Mouse (Mus musculus) spleen, postnatal 10 days (tissue): ENCODE measurements at regions not wholly inside any gene's neighbourhood (a gene's known extent, or its start where the extent isn't known, plus 50 kb on each side); places are given as distances from the start of the nearest gene placed in this dataset.

Experiments
- DNase-seq, 2 experiments: peaks; one replicate each; pipeline ENCODE4 v3.0.0; 2021 to 2022; ENCODE audit warnings: low spot score in 2 of 2

DNA sequence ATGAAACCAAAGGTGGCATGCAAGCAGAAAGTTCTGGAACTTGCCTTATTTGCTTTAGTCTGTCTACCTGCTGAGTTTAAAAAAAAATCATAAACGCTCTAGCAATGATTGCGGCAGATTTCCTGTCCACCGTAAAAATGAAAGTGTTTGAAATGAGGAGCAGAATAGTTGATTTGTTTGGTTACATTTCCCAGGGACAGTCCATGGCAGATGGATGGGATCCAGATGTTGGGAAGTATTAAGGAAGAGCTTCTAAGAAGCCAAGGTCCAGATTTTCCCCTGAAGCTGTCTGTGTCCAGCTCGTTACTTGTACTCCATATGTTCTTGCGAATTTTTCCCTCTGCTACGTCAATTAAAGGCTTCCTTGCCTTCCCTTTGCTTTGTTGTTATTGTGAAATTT is 534.2 kb downstream of the Slc4a3 start:
- no peak for DNase-seq

DNA sequence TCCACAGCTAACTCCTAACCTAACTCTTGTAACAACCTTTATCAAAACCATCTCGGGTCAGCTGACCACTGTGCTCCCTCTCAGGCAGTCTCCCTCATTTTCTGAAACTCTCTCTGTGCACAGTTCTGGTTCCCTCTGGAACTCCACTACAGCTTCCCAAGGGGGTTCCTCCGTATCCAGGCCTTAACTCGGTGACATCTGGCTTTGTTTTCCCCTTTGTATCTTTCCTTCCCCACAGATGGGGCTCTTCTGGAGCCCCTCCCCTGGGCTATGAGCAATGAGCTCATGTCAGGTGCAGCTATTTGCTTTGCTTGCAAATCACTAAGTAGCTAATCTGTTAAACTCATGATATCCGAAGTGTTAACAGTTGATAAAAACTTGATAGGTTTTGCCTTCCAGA is 535.6 kb downstream of the Slc4a3 start:
- no peak for DNase-seq

DNA sequence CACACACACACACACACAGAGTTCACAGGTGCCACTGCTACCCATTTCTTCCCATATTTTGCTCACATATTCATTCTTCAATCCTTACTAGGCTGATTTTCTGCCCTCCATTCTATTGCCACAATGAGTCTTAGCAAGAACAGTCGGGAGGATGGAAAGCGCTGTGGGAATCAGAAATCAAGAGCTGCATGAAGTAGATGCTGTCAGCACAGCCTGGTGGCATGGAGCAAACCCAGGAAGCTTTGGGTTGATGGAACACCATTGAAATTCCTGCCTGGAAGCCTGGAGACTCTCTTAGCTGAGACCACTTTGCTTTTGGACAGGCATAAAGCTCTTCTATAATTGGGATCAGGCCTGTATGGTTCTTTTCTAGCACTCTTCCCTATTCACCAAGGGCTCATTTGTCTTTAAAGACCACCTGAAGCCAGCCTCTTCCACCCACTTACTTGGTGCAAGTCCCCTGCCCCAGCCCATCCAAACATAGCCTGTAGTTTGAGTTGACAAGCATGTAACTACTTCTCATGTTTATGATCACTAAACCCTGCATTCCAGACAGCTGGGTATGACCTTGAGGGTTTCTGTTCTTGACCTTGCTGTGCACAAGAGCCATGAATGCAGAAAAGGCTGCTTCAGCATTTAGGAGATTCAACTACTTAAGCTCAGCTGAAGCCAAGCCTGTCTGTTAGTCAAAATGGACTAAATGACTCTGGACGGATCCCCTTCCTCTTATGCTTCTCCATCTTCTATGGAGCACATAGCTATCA is 537.4 kb downstream of the Slc4a3 start:
- no peak for DNase-seq

DNA sequence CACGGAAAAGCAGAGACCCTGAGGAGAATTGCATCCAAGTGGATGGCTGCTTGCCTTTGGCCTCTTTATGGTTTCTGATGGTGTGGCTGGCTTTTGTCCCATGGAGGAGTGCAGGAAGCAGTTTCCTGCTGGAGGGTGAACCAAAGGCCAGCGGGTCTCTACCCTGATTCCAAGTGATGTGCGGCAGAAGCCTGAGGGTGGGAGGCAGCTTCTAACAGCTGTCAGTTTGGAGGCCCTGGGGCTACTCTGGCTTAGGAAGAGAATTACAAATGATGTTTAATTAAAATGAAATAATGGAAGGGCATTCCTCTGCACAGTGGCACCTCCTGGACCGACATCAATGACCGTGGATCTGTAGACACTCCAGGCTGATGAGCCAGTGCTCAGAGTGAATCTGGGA is 545.0 kb downstream of the Slc4a3 start:
- no peak for DNase-seq

DNA sequence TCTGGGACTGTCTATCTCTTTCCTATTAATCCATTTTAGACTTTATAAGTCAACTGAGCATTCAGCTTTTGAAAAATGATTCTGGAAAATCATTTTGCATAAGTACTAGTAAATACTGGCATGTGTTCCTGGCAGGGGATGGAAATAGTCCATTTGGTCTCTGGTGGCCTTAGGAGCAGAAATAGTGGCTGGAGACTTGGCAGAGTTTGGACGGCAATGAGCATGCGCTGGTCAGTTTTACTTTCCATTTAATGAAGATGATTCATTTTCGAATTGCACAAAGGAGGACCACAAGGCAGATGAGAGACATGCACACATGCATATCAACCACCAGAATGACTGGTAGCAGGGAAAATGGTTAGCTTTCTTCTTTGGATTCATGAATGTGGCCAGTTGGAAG is 567.2 kb downstream of the Slc4a3 start:
- no peak for DNase-seq

DNA sequence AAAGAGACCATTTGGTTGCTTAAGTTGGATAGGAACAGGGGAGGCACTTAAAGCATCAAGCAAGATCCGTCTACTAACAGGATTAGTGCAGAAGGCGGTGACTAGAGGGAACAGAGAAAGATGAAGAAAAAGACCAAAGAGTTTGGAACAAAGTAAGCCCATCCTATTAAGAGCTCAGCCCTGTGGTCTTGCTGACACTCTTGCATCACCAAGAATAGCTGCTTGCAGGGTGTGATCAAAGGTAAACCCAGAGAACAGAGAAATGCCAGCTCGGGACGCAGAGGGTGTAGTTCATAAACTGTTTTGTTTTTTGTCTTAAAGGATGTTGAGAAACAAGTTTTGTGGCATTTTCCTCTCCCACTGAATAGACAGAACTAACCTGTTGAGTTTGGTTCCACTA is 574.8 kb downstream of the Slc4a3 start:
- DNase-seq, result no peak

DNA sequence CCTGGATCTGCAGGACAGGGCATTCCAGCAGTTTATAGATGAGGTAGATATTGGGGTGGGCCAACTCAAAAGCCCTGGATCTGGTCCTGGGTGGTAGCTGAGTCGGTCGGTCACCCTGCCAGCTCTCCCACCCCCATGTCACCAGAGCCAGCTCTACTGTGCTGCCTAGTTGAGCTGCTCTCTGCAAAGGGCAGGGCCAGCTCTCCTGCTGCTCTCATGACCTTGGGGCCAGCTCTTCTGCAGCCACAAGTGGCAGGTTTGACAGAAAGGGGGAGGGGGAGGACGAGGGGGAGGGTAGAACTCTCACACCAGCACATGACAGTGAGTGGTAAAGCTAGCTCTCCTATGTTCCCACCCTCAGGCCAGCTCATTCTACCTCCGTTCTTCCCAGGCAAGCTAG is 584.3 kb downstream of the Slc4a3 start:
- DNase-seq, result no peak

DNA sequence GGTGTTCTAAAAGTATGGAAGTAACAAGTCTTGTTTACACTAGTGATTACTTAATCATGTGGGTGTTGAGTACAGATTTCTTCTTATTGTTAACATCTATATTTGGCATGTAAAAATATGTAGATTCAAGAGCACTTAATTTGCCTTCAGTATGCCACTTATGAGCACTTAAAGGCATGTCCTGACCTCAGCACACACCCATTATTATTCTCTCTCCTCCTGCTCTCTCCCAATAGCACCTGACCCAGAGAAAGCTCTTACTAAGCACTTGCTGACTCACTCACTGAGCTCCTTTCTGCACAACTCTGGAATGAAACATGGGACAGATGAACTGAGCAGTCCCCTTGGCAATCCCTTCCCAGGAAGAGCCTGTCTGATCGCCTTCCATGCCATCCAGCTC is 590.7 kb downstream of the Slc4a3 start:
- no peak for DNase-seq

DNA sequence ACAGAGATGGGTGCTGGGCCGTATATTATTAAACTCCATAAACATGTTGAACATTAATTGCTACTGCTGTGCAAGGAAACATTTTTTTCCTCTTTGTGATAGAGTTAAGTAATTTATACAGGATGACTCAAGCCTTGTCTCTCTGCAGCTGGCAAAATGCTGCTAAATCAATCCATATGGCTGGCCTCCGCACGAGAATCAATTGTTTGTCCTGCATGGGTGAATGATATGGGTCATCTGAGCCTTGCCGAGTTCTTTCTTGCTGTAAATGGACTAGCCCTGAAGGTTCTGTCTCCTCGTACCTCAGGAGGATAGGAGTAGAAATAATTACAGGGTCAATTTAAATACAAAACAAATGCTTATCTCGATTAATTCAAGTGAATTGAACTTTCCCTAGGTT is 591.6 kb downstream of the Slc4a3 start:
- DNase-seq, result no peak

DNA sequence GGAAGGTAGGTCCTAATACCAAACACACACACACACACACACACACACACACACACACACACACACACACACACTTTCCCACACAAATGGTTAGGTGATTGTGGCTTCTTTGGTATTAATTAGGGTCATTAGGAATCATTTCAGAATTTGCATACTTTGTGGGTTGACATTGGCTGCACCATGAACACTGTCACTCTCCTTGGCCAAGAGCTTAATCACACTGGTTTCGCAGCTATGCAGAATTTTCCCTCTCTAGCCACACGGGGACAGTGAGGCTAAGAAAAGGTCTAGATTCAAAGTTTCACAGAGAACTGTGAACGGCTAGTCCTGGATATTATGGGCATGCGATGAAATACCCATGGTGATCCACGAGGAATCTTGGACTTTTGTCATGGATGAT is 597.5 kb downstream of the Slc4a3 start:
- no peak for DNase-seq

DNA sequence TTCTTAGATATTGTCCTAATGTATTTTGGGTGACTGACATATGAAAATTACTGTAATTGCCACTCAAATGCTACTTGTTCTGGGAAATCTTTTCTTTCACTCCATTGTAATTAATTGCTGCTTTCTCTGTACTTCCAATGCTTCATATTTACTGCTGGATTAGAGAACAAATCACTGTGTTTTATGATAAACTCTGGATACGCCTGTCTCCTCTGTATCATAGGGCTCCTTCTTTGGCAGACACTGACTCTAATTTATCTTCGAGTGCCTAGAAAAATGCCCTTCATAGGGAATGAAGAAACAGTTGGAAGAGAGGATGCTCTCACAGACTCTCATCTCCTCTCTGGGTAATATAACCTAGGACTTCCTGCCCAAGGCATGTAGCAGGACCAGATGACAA is 602.9 kb downstream of the Slc4a3 start:
- no peak for DNase-seq

DNA sequence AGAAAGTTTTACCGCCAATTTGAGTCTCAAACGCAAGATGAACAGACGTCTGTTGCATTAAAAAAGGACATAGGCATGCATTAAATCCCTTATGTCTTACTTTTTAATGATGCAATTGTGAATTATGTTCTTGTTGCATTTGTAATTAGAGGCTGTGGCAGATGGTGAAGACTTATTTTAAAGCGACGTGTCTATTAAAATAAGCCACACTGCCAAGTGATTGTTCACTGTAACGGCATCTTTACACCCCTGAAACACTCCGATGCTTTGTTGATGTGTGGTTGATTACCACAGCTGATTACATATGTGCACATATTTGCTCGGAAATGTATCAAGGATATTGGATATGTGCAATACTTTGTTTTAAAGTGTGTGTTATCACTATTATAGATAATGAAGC is 610.2 kb downstream of the Slc4a3 start:
- no peak for DNase-seq

DNA sequence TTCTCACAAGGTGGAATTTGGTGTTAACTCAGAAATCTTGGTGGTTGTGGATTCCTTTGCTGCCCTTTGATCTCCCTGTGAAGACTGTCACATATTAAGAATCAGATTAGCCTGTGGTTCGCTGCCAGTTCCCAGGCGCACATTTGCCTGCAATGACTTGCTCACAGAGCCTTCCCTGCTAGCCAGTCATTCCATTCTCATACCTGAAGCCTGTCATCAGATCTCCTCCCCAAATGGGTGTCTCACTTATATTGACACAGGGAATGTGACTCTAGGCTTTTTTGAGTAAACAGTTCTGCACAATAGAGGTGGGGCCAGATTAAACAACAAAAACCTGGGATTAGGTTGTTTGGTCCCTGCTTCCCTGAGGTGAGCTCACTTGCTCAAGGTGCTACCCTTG is 621.4 kb downstream of the Slc4a3 start:
- no peak for DNase-seq

DNA sequence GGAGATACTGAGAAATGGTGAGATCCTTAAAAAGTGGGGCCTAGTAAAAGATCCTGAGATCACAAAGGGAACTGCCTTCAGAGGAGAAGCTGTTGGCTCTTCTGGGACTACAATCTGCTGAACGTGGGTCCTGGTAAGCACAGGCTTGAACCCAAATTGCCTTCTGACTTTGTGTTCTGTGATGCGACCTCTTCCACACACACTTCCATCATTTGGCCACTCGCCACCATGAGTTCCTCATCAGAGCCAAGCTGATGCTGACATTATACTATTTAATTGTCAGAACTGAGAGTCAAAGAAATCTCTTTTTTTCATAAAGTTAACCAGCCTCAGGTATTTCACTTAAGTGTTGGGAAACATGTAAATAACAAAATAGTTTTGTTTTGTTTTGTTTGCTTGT is 635.1 kb downstream of the Slc4a3 start:
- no peak for DNase-seq

DNA sequence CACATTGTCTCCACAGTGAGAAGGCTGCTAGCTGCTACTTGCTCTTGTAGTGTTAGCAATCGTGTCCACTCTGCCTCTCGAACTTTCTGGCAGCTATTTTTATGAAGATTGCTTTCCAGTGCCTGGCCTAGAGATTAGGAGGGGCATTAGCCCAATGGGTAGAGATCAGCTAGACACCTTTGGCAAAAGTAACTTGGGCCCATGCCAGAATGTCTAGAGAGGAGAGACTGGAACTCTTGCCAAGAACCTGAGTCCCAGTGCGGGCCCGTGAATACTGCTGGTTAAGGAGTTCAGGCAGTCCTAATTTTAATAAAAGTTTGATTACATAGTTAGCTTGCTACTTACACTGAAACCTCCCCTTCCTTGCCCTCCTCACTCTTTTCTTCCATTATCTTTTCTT is 648.8 kb downstream of the Slc4a3 start:
- DNase-seq, result no peak

DNA sequence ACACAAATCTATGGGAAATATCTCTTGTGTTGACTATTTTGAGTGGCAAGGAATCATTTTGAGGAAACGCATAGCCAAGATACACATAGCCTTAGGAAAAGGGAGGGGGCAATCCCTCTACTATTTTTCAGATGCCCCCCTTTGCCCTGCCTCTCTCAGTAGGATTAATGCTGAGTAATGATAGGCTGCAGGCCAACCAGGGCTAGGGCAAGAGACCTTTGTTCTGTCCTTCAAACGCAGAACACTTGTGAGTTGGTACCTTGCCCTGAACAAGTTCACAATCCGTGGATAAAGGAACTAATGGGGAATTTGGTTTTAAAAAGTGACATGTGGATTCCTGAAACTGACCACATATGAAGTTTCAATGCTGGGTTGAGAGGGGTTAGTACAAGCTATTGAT is 651.6 kb downstream of the Slc4a3 start:
- DNase-seq, result no peak

DNA sequence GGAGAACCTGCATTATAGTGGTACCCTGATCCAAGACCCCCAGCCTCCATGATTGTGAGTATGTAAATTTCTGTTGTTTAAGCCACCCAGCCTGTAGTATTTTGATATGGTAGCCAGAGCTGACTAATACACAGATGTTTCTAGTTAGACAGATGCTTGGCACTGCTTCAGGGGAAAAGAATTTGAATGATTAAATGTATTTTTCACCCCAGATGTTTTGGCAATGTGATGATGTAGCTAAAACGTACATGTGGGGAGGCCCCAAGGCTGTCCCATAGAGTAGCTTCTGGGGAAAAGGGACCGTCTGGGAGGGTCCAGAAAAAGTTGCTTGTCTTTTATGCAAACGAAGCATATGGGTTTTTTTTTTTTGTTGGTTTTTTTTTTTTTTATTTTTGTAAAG is 654.8 kb downstream of the Slc4a3 start:
- no peak for DNase-seq

DNA sequence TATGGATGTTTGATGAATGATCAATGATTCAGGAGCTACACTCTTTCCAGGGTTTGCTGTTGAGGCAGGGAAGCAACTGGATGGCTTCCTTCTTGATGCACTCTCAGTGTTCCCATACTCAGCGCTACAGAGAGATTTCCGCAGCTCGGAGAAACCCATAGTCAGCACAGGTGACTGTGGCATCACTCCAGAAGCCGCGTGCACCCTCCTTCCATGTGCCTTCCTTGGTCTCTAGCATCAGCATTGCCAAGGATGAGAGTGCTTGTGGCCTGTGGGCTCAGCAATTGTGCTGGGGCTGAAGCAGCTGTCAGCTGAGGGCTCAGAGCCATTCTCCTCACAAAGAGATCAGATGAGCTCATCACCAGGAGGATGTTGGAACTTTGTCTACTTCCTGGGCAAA is 666.4 kb downstream of the Slc4a3 start:
- no peak for DNase-seq

DNA sequence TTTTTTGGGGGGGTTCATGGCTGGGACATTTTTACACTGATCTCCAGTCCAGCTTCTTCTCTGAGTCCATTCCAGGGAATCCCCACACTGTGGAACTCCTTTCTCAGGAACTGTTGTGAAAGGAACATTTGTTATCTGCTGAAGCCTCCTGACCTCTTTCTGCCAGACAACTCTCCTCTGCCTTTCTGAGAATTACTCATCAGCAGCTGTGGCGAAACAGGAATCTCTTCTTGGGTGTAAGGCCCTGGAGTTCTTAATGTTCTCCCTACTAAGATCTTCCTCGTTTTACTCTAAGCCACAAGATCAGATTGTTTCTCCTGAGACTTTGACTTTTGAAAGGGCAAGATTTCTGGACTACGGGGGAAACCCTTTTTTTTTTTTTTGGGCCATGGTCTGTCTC is 698.7 kb downstream of the Slc4a3 start:
- DNase-seq, result no peak

DNA sequence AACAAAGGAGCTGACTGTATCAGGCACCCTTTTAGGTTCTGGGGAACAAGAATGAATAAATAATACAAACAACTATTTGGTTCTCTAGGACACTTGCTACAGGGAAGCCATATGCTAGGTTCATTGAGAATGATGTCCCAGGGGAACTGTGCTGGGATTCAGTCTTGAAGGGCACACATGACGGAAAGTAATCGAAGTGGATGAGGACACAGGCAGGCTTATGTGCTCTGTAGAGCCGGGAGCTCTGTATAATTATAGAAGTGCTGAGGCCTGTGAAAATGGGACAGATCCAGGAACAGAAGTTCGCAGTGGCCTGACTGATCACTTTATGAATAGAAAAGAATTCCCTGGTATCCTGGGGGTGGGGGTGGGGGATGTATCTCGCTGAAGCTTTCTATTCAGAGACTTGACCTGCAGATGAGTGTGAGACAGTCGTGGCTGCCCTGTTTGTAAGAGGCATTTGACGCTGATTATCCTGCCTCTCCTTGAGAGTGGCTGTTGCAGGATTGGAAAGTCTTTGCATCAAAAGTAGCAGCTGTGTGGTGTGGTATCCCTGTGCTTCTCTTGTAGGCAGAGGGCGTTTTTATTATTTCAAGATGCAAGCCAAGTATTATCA is 700.2 kb downstream of the Slc4a3 start:
- no peak for DNase-seq

DNA sequence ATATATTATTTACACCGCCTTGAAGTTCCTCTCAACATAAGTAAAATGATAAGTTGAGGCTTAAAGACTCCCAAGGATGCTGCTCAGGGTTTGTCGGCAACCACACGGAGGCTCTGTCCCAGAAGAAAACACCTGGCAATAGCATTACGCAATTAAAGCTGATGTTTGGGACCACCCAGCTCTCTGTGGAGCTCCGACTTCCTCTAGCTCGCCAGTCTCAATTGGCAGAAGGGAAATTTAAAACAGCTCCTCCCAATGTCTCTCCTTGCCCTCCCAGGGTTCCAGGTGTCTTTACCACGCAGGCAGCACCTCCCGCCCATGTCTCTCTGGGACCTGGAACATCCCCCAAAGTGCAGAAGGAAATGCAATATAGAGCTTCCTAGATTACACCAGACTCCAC is 701.1 kb downstream of the Slc4a3 start:
- DNase-seq, result no peak

DNA sequence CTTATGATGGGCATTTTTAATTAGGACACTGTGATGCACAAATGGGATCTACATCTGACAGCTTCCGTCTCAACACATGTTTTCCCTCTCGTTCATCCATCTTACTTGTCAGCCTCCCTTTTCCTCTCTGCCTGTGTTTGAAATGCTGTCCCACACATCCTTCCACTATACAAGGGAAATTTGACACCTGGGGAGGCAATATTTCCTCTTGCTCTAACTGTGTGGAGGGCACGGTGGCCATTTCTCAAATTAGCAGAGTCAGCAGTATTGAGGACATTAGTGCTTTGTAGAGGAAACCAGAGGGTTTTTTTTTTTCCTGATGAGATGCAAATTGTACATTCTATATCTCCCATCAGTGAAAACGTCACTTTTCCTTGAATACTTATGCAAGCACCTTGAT is 712.2 kb downstream of the Slc4a3 start:
- DNase-seq, result no peak

DNA sequence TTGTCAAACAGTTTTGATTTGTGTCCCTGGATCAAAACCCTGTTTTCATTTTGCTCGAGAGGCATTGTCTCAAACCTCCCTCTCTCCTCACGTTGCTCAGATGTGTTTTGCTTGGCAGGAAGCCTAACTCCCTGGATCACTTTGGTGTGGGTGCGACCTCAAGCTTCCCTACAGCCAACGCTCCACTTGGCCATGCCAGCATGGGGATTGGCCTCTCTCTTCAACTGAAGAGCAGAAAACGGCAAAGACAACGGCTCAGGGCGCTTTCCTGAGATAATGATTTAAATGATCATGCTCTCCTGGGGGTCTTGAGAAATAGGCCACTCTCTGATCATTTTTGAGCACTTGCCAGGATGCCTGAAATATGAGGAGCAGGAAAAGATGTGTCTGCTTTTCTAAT is 730.1 kb downstream of the Slc4a3 start:
- DNase-seq, result no peak

DNA sequence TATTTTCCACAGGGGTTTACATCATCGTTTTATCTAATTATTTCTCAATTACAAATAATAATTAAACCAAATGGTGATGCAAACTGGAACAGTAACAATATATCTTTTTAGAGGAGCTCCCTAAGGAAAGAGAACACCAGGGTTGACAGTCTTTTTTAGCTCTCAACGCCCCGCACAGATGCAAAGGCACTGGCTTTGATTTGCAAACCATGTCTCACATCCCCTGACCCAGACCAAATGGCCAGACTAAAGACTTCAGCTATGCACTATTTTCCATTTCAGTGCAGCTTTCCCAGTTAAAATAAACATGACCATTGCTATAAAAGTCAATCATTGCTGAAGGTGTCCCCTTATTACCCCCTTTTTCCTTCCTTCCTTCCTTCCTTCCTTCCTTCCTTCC is 730.6 kb downstream of the Slc4a3 start:
- DNase-seq, result no peak
